Mouse (Mus musculus): ENCODE results near the gene Klhl21. TPM values are rescaled to one million over a fixed set of nuclear protein-coding genes. Genes with fewer than 3 reads are reported as not detected.

The Klhl21 gene
- polyA plus RNA-seq, 1 experiment from 2014 or later: 5.3 TPM

GRCm38 (mm10) chr4:151994228-151995171, 14.1 kb upstream of the Klhl21 start:
- Histone ChIP-seq H3K27ac (ENCODE audit: low read depth, low read length) (peak overlapping the region; percentile 91), H3K4me1 (replicated peaks; ENCODE audit: control insufficient read depth, insufficient read depth, low read length) (no peaks in the 10 kb centered on the region), H3K4me2 (replicated peaks; ENCODE audit: low read depth) (peak overlapping the region; percentile 93), H3K4me3 (ENCODE audit: low read depth, low read length) (peak overlapping the region; percentile 97), H3K36me3 (ENCODE audit: control insufficient read depth, insufficient read depth) (peaks cover 22% of the 10 kb centered on the region), H3K9me3 (ENCODE audit: control insufficient read depth) (no peaks in the 10 kb centered on the region), H3K9ac (ENCODE audit: low read depth, low read length) (peak overlapping the region; percentile 89), H3K27me3 (replicated peaks; ENCODE audit: control insufficient read depth, insufficient read depth, low read length) (no peaks in the 10 kb centered on the region)
- no peak for ATAC-seq
- no peak for TF ChIP-seq CTCF (IDR thresholded peaks at IDR 0.05; ENCODE audit: low read depth)
- 4% methylated on average over 56 of the region's 61 CpGs for WGBS

DNA sequence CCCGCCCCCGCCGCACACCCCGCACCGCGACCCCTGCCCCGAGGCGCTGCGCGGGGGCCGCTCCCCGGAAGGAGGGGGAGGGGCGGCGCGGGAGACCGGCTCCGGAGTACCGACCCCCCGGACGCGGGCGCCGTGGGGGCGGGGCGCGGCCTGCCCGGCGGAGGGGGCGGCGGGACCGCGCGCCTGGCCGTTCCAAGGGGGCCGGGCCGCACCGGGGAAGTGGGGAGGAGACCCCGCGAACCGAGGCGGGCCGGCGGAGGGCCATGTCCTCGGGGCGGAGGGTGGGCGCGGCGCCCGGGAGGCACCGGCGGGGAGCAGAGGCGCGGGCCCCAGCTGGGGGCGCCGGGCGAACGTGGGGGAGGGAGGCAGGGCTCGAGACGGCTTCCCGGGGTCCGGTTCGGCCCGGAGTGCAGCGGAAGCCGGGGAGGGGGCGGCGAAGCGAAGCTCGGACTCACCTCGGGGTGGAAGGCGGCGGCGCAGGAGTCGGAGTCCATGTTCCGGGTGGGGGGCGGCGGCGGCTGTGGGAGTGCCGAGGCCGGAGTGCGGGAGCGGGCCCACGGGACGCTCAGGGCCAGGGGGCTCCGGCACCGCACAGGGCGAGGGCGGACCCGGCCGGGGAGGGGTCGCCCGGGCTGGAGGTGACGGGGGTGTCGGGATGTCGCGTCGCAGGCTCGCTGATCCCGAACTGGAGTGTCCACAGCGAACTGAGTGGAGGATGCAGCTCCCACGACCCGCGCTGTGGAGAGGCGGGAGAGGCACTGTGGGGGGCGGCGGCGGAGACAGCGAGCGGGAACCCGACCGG, 13.0 kb upstream of the Klhl21 start:
- under 1% methylated on average over 97 of the region's 111 CpGs for WGBS
- no peaks in the 10 kb centered on the region for H3K9me3 ChIP-seq (ENCODE audit: control insufficient read depth)
- peaks cover 19% of the 10 kb centered on the region for H3K36me3 ChIP-seq (ENCODE audit: control insufficient read depth, insufficient read depth)
- TF ChIP-seq CTCF (IDR thresholded peaks at IDR 0.05; ENCODE audit: low read depth): no peak
- H3K4me3 ChIP-seq (ENCODE audit: low read depth, low read length): peak overlapping the region; percentile 97
- H3K27me3 ChIP-seq (replicated peaks; ENCODE audit: control insufficient read depth, insufficient read depth, low read length): no peaks in the 10 kb centered on the region
- no peaks in the 10 kb centered on the region for H3K4me1 ChIP-seq (replicated peaks; ENCODE audit: control insufficient read depth, insufficient read depth, low read length)
- peak overlapping the region; percentile 89 for H3K9ac ChIP-seq (ENCODE audit: low read depth, low read length)
- peak; percentile 20; the same call in 1 of the 2 replicates for ATAC-seq
- peak overlapping the region; percentile 91 for H3K27ac ChIP-seq (ENCODE audit: low read depth, low read length)
- peak overlapping the region; percentile 93 for H3K4me2 ChIP-seq (replicated peaks; ENCODE audit: low read depth)

GRCm38 (mm10) chr4:151996173-151996950, 12.2 kb upstream of the Klhl21 start, which contains the start of gene Phf13:
Phf13 (minus strand) TSS chr4:151996258.
- H3K4me1 ChIP-seq (replicated peaks; ENCODE audit: control insufficient read depth, insufficient read depth, low read length): no peaks in the 10 kb centered on the region
- under 1% methylated on average over 84 of the region's 94 CpGs for WGBS
- peak; percentile 97 for ATAC-seq

GRCm38 (mm10) chr4:151996951-151997222, 11.7 kb upstream of the Klhl21 start:
- Histone ChIP-seq H3K27me3 (replicated peaks; ENCODE audit: control insufficient read depth, insufficient read depth, low read length) (no peaks in the 10 kb centered on the region), H3K4me1 (replicated peaks; ENCODE audit: control insufficient read depth, insufficient read depth, low read length) (no peaks in the 10 kb centered on the region), H3K4me3 (ENCODE audit: low read depth, low read length) (peak overlapping the region; percentile 97), H3K27ac (ENCODE audit: low read depth, low read length) (peak overlapping the region; percentile 91), H3K36me3 (ENCODE audit: control insufficient read depth, insufficient read depth) (peaks cover 6% of the 10 kb centered on the region), H3K9ac (ENCODE audit: low read depth, low read length) (peak overlapping the region; percentile 67), H3K4me2 (replicated peaks; ENCODE audit: low read depth) (peak overlapping the region; percentile 93), H3K9me3 (ENCODE audit: control insufficient read depth) (no peaks in the 10 kb centered on the region)
- WGBS: 2% methylated on average over 13 of the region's 13 CpGs
- no peak for TF ChIP-seq CTCF (IDR thresholded peaks at IDR 0.05; ENCODE audit: low read depth)
- ATAC-seq: no peak

More at GRCm38 (mm10) chr4:151996173-151996950, 12.2 kb upstream of the Klhl21 start, which contains the start of gene Phf13:
- Histone ChIP-seq H3K27me3 (replicated peaks; ENCODE audit: control insufficient read depth, insufficient read depth, low read length) (no peaks in the 10 kb centered on the region), H3K4me2 (replicated peaks; ENCODE audit: low read depth) (peak within 1 kb of the TSS; percentile 93), H3K27ac (ENCODE audit: low read depth, low read length) (peak within 1 kb of the TSS; percentile 91), H3K9ac (ENCODE audit: low read depth, low read length) (peak within 1 kb of the TSS; percentile 89), H3K9me3 (ENCODE audit: control insufficient read depth) (no peaks in the 10 kb centered on the region), H3K36me3 (ENCODE audit: control insufficient read depth, insufficient read depth) (peaks cover 12% of the 10 kb centered on the region), H3K4me3 (ENCODE audit: low read depth, low read length) (peak within 1 kb of the TSS; percentile 97)
- peak; percentile 33 for TF ChIP-seq CTCF (IDR thresholded peaks at IDR 0.05; ENCODE audit: low read depth)

DNA sequence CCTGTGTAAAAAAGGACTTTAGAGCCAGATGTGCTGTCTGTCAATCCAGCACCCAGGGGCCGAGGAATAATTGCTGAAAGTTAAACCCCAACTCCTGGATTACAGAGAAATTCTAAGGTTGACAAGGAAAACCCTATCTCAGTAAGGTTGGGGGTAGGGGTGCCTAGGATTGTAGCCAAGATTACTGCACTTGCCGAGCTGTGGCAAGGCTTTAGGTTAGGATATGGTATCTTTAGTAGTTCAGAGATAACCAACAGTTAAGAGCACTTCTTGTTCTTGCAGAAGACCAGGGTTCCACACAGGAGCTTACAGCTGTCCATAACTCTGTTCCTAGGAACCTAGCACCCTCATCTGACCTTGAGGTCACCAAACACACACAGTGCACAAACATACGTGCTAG, 10.9 kb upstream of the Klhl21 start:
- Histone ChIP-seq H3K4me3 (ENCODE audit: low read depth, low read length) (no peak overlapping the region), H3K27me3 (replicated peaks; ENCODE audit: control insufficient read depth, insufficient read depth, low read length) (no peaks in the 10 kb centered on the region), H3K4me2 (replicated peaks; ENCODE audit: low read depth) (peak overlapping the region; percentile 93), H3K36me3 (ENCODE audit: control insufficient read depth, insufficient read depth) (no peaks in the 10 kb centered on the region; the same call in 1 of the 2 replicates), H3K9ac (ENCODE audit: low read depth, low read length) (0 out of 2 replicates have a peak overlapping the region, but pooled peaks have one; percentile 67), H3K27ac (ENCODE audit: low read depth, low read length) (no peak overlapping the region), H3K9me3 (ENCODE audit: control insufficient read depth) (no peaks in the 10 kb centered on the region), H3K4me1 (replicated peaks; ENCODE audit: control insufficient read depth, insufficient read depth, low read length) (no peaks in the 10 kb centered on the region)
- WGBS: 68% methylated on average over 3 of the region's 3 CpGs
- no peak for TF ChIP-seq CTCF (IDR thresholded peaks at IDR 0.05; ENCODE audit: low read depth)
- no peak for ATAC-seq
